Mouse (Mus musculus) gastrocnemius, postnatal 25 days (tissue): ENCODE results near the gene Olfr618. TPM values are rescaled to one million over a fixed set of nuclear protein-coding genes. Genes with fewer than 3 reads are reported as not detected.
"Not testable (repeated sequence)": the region's sequence is repeated elsewhere in the genome, so short reads cannot be mapped to it uniquely, and the experiment has no call there.

Source experiments
- DNase-seq: peaks from one replicate; pipeline ENCODE4 v3.0.0; 2022
- long read RNA-seq, 2 experiments: library from polyadenylated mRNA; stranded (forward); transcript quantifications; one replicate each; pipeline ENCODE4 v2.0.0; 2021
- microRNA-seq, 2 experiments: library from miRNA; unstranded; fragments of <30 nt; microRNA quantifications; one replicate each; pipeline ENCODE4 v1.2.0; 2021; ENCODE audit warnings: borderline replicate concordance in 2 of 2
- total RNA-seq, 2 experiments: library from RNA; stranded (reverse); gene quantifications; 1 replicate in 1 of 2; 2 replicates in 1 of 2; pipeline ENCODE4 v1.2.3; 2021

The Olfr618 gene
- not detected for total RNA-seq
- long read RNA-seq, experiment 1: 0 reads
- long read RNA-seq, experiment 2: 0 reads

GRCm38 (mm10) chr7:103589803-103590202 lies at the start of gene Olfr618:
Olfr618 (plus strand) TSS chr7:103590103.
- no peak for DNase-seq

GRCm38 (mm10) chr7:103542617-103543016 lies 47.3 kb upstream of the Olfr618 start, which contains the start of gene Olfr612:
Olfr612 (minus strand) TSS chr7:103542717.
- not testable (repeated sequence) for DNase-seq

DNA sequence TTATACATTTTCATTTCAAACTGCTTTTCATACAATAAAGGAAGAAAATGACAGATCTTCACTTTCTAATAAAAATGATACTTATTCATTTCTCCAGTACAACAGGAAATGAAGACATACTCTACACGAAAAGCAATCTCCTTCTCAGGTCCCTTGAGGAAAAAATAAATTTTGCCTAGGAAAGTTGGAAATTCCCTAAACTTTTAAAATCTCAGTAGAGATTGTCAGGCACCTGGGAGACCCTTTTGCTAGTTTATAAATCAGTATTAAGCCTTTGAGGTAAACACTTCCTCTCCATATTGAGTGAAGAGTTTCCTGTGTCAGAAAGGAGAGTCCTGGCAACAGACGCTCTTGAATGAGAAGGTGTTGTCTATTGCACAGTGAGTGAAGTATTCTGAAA lies 42.1 kb upstream of the Olfr618 start, which contains the start of gene Olfr613:
Gene Olfr613, plus strand, starts transcription at position 301 of the 400 bp plus-strand sequence.
- no peak for DNase-seq

DNA sequence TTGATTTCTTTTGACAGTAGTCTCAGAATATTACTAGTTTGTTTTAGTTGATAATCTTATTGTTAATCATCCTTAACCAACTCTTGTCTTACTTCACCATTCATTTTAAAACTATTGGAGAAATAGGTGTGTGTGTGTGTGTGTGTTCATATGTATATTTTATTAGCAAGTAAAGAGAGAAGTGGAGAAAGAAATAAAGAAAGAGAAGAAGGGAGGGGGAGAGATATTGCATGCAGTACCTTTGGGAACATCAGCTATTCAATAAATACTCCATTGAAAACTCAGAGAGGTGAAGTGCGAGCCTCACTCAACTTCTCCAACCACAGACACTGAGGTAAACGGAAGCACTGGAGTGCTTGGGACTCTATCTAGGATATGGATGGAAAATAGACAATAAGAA lies 34.1 kb upstream of the Olfr618 start, which contains the start of gene Olfr615:
Gene Olfr615, plus strand, starts transcription at position 301 of the 400 bp plus-strand sequence.
- no peak for DNase-seq

- DNase-seq: no peak
These were observed 20.9 kb upstream of the Olfr618 start, which contains the start of gene Olfr616 for GRCm38 (mm10) chr7:103569043-103569442. Olfr616 (minus strand) TSS chr7:103569143.

DNA sequence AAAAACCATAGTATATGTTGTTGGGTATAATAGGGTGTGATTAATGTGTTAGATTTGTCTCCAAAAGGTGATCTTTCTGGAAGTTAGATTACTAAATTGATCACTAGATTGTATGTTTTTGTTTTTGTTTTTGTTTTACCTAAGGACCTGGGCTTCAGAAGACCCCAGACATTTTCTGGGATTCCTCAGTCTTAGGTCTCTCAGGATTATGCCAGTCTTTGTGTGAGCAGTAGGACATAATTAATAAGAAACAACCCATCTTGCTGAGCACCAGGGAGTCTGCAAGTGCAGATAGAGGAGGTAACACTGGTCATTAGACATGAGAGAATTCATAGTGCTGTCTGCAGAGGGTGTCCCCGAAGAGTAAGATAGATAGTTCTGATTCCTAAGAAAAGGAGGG lies 17.1 kb upstream of the Olfr618 start, which contains the start of gene Olfr617:
Gene Olfr617, plus strand, starts transcription at position 301 of the 400 bp plus-strand sequence.
- DNase-seq: no peak

GRCm38 (mm10) chr7:103600275-103600674 lies 10.4 kb downstream of the Olfr618 start, which contains the start of gene Olfr619:
Olfr619 (plus strand) TSS chr7:103600575.
- DNase-seq: no peak

DNA sequence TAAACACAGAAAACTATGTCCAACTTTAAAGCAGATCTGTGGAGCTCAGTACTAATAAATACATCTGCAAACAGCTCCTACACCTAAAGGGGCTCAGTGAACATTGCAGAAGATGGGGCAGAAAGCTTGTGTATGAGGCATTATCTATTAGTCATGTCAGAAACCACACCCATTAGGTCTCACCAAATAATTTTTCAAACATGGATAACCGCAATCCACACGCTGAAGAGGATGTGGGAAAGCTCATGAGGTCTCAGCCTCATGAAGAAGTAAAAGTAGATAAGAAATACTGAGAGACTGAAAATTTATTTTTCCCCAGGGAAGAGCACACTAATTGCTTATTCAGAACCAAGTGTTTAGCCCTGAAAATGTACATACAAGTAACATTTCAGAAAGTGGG lies 17.5 kb downstream of the Olfr618 start:
- DNase-seq: no peak

GRCm38 (mm10) chr7:103612434-103612833 lies 22.5 kb downstream of the Olfr618 start, which contains the start of gene Olfr620:
Olfr620 (minus strand) TSS chr7:103612534.
- no peak for DNase-seq

DNA sequence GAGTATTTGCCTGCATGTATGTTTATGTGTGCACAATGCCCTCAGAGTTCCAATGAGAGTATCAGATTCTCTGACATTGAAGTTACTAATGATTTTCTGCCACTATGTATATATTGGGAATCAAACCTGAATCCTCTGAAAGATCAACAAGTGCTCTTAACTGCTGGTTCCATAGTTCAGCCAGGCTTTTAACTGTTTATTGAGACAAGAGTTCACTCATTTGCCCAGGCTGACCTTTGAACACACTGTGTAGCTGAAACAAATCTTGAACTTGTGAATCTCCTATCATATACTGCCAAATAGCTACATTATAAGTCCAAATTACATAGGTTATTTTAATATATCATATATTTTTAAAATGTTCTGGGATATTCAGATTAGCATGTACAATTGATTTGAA lies 46.9 kb downstream of the Olfr618 start:
- no peak for DNase-seq

- DNase-seq: no peak
These were observed 52.7 kb downstream of the Olfr618 start, which contains the start of gene Olfr622 for GRCm38 (mm10) chr7:103642602-103643001. Olfr622 (minus strand) TSS chr7:103642702.

- DNase-seq: no peak
These were observed 54.2 kb downstream of the Olfr618 start for GRCm38 (mm10) chr7:103644070-103644469.

Small RNAs within 50 kb of the gene (microRNA-seq; reads per million reads assigned to microRNA genes)
- 0 reads per million in 2 experiments for gene Gm26506

Other genes starting within 250 kb of the Olfr618 start
- not detected for gene Olfr600, start 240.4 kb upstream of the Olfr618 start, total RNA-seq
- not detected for gene Olfr601, start 227.4 kb upstream of the Olfr618 start, total RNA-seq
- gene Olfr603, start 203.9 kb upstream of the Olfr618 start, total RNA-seq: not detected
- not detected for gene Usp17lc, start 175.0 kb upstream of the Olfr618 start, total RNA-seq
- not detected for gene Olfr605, start 144.7 kb upstream of the Olfr618 start, total RNA-seq
- not detected for gene Olfr606, start 141.1 kb upstream of the Olfr618 start, total RNA-seq
- not detected for gene Olfr607, start 126.0 kb upstream of the Olfr618 start, total RNA-seq
- not detected for gene Olfr608, start 120.2 kb upstream of the Olfr618 start, total RNA-seq
- not detected for gene Olfr609, start 92.0 kb upstream of the Olfr618 start, total RNA-seq
- gene Olfr610, start 78.0 kb upstream of the Olfr618 start, total RNA-seq: not detected
- not detected for gene Olfr611, start 69.3 kb upstream of the Olfr618 start, total RNA-seq
- gene Olfr612, start 47.4 kb upstream of the Olfr618 start, total RNA-seq: not detected
- gene Olfr613, start 42.0 kb upstream of the Olfr618 start, total RNA-seq: not detected
- gene Olfr615, start 34.0 kb upstream of the Olfr618 start, total RNA-seq: not detected
- gene Olfr616, start 21.0 kb upstream of the Olfr618 start, total RNA-seq: not detected
- gene Olfr617, start 17.0 kb upstream of the Olfr618 start, total RNA-seq: not detected
- not detected for gene Olfr619, start 10.5 kb downstream of the Olfr618 start, total RNA-seq
- gene Olfr620, start 22.4 kb downstream of the Olfr618 start, total RNA-seq: not detected
- not detected for gene Olfr622, start 52.6 kb downstream of the Olfr618 start, total RNA-seq
- not detected for gene Olfr623, start 73.6 kb downstream of the Olfr618 start, total RNA-seq
- not detected for gene Olfr624, start 81.1 kb downstream of the Olfr618 start, total RNA-seq
- gene Olfr625-ps1, start 92.6 kb downstream of the Olfr618 start, total RNA-seq: not detected
- gene Olfr243, start 124.6 kb downstream of the Olfr618 start, total RNA-seq: not detected
- gene Olfr628, start 140.3 kb downstream of the Olfr618 start, total RNA-seq: not detected
- gene Olfr629, start 154.8 kb downstream of the Olfr618 start, total RNA-seq: not detected
- gene Olfr630, start 167.2 kb downstream of the Olfr618 start, total RNA-seq: not detected
- gene Olfr69, start 181.5 kb downstream of the Olfr618 start, total RNA-seq: not detected
- not detected for gene Olfr68, start 189.6 kb downstream of the Olfr618 start, total RNA-seq
- gene Olfr67, start 201.7 kb downstream of the Olfr618 start, total RNA-seq: not detected
- gene Hbb-bt, start 223.9 kb downstream of the Olfr618 start, total RNA-seq: 100 to 1,000 TPM in 1 of 2 experiments, 10 to 100 TPM in 1; 60.5 to 281 TPM
- gene Hbb-bs, start 238.0 kb downstream of the Olfr618 start, total RNA-seq: 1,000 to 10,000 TPM in 1 of 2 experiments, 100 to 1,000 TPM in 1; 504 to 2,205 TPM